ENCODE assay signal across 11 mouse cellular contexts in genomic region chr13:54384518-54384917, GRCm38 (mm10). TPM values are rescaled to one million over a fixed set of nuclear protein-coding genes. Genes with fewer than 3 reads are reported as not detected.
A peak's percentile ranks its signal among the peaks of the same experiment; 100 is the strongest.
DNase-seq lines count a peak whose midpoint lies in the region; ATAC-seq lines count a peak whose summit lies in the region.
"Had no signal": no experiment of that assay in that cellular context is flagged by ENCODE, and none has a peak within 500 bp of the region (broad histone marks: within the 10 kb centered on the region; RNA-seq: fewer than 3 reads in every experiment).

No protein-coding gene starts in this region.

- H3K36me3 ChIP-seq in heart, embryonic 16.5 days (ENCODE audit: control insufficient read depth, insufficient read depth), result no peaks in the 10 kb centered on the region
- no peaks in the 10 kb centered on the region for H3K36me3 ChIP-seq in megakaryocyte, embryonic 14.5 days (replicated peaks; ENCODE audit: low read length)
- 0 out of 2 replicates have a peak, but pooled peaks cover 5% of the 10 kb centered on the region for H3K36me3 ChIP-seq in forebrain, embryonic 13.5 days (ENCODE audit: poor library complexity, severe bottlenecking)
- peaks cover 4% of the 10 kb centered on the region; the same call in 1 of the 2 replicates for H3K36me3 ChIP-seq in neural tube, embryonic 12.5 days
- H3K36me3 ChIP-seq: liver, embryonic 15.5 days had no signal

- intact Hi-C loops in heart, postnatal 36 days (cut with DNase I), result no loop called here

- H3K27me3 ChIP-seq in heart, embryonic 16.5 days (ENCODE audit: control insufficient read depth, insufficient read depth, low read length), result peaks cover 5% of the 10 kb centered on the region
- peaks cover 48% of the 10 kb centered on the region for H3K27me3 ChIP-seq in megakaryocyte, embryonic 14.5 days (replicated peaks)
- no peaks in the 10 kb centered on the region for H3K27me3 ChIP-seq in forebrain, embryonic 13.5 days
- H3K27me3 ChIP-seq in neural tube, embryonic 12.5 days (replicated peaks), result no peaks in the 10 kb centered on the region
- H3K27me3 ChIP-seq: liver, embryonic 15.5 days had no signal

- H3K9ac ChIP-seq in heart, embryonic 16.5 days (ENCODE audit: low read length), result no peak overlapping the region
- no peak overlapping the region; the same call in 1 of the 2 replicates for H3K9ac ChIP-seq in forebrain, embryonic 13.5 days
- no peak overlapping the region for H3K9ac ChIP-seq in neural tube, embryonic 12.5 days
- H3K9ac ChIP-seq: liver, embryonic 15.5 days had no signal

- H3K9me3 ChIP-seq in heart, embryonic 16.5 days (replicated peaks; ENCODE audit: control insufficient read depth, low read length), result no peaks in the 10 kb centered on the region
- peaks cover 3% of the 10 kb centered on the region; the same call in 1 of the 2 replicates for H3K9me3 ChIP-seq in megakaryocyte, embryonic 14.5 days
- H3K9me3 ChIP-seq in forebrain, embryonic 13.5 days (replicated peaks), result no peaks in the 10 kb centered on the region
- H3K9me3 ChIP-seq in neural tube, embryonic 12.5 days, result no peaks in the 10 kb centered on the region
- H3K9me3 ChIP-seq: liver, embryonic 15.5 days had no signal

- peaks cover 4% of the 10 kb centered on the region for H3K4me1 ChIP-seq in heart, embryonic 16.5 days (ENCODE audit: control insufficient read depth, insufficient read depth, low read length)
- peaks cover 41% of the 10 kb centered on the region for H3K4me1 ChIP-seq in megakaryocyte, embryonic 14.5 days
- peaks cover 50% of the 10 kb centered on the region for H3K4me1 ChIP-seq in forebrain, embryonic 13.5 days
- H3K4me1 ChIP-seq in neural tube, embryonic 12.5 days, result peaks cover 12% of the 10 kb centered on the region; the same call in 1 of the 2 replicates
- H3K4me1 ChIP-seq: liver, embryonic 15.5 days had no signal

- DNase-seq in heart, postnatal 36 days, result no peak
- no peak for DNase-seq in left cerebral cortex, adult 9 months (ENCODE audit: low spot score in 2 of 2)
- no peak for DNase-seq in urinary bladder, adult 2 months (ENCODE audit: low spot score)
- DNase-seq: heart, postnatal 4 days; thymus, postnatal 36 days had no signal

- no peak overlapping the region for H3K4me3 ChIP-seq in heart, embryonic 16.5 days (ENCODE audit: low read length)
- H3K4me3 ChIP-seq in megakaryocyte, embryonic 14.5 days (replicated peaks), result peak overlapping the region; percentile 75
- no peak overlapping the region for H3K4me3 ChIP-seq in forebrain, embryonic 13.5 days
- H3K4me3 ChIP-seq in neural tube, embryonic 12.5 days, result no peak overlapping the region
- H3K4me3 ChIP-seq: liver, embryonic 15.5 days had no signal

- H3K27ac ChIP-seq in heart, embryonic 16.5 days (ENCODE audit: low read length), result no peak overlapping the region
- H3K27ac ChIP-seq in forebrain, embryonic 13.5 days, result peak overlapping the region; percentile 25; the same call in 1 of the 2 replicates
- H3K27ac ChIP-seq in neural tube, embryonic 12.5 days, result no peak overlapping the region
- H3K27ac ChIP-seq: liver, embryonic 15.5 days had no signal

- ATAC-seq in heart, embryonic 16.5 days (replicated peaks; ENCODE audit: extremely low read depth, insufficient read depth, low FRiP score), result no peak
- ATAC-seq in megakaryocyte, adult 5-6 weeks (ENCODE audit: poor library complexity, severe bottlenecking), result no peak
- no peak for ATAC-seq in forebrain, embryonic 13.5 days
- 0 out of 2 replicates have a peak, but pooled peaks have one; percentile 4 for ATAC-seq in neural tube, embryonic 12.5 days (ENCODE audit: low FRiP score, low read depth)

- H3K4me2 ChIP-seq in heart, embryonic 16.5 days (ENCODE audit: low read depth, low read length), result peak overlapping the region; percentile 40; the same call in 1 of the 2 replicates
- peak overlapping the region; percentile 8; the same call in 1 of the 2 replicates for H3K4me2 ChIP-seq in forebrain, embryonic 13.5 days
- peak overlapping the region; percentile 25 for H3K4me2 ChIP-seq in neural tube, embryonic 12.5 days (replicated peaks)
- H3K4me2 ChIP-seq: liver, embryonic 15.5 days had no signal

- 37% methylated on average over 5 of the region's 5 CpGs for WGBS in heart, embryonic 16.5 days
- 40% methylated on average over 5 of the region's 5 CpGs for WGBS in forebrain, embryonic 13.5 days
- 29% methylated on average over 5 of the region's 5 CpGs for WGBS in neural tube, embryonic 12.5 days

RNA-seq across cellular contexts. Expression of gene Cplx2, which starts 13.4 kb away (rescaled TPM):
- 2.8 TPM in 2 replicates for polyA plus RNA-seq in heart, embryonic 16.5 days (2015; fragmentation: Nextera tagmentation; extraction: Ambion mirVana)
- total RNA-seq in heart, postnatal 36 days (2021), result 1 to 10 TPM; 2.3 to 3.3 TPM
- 7.9 and 13.0 TPM in 2 replicates for polyA plus RNA-seq in megakaryocyte, embryonic 14.5 days (2012; ENCODE audit: insufficient read depth, low replicate concordance)
- total RNA-seq in megakaryocyte, adult 5-6 weeks (2015), result 0.05 TPM in 1 of 2 replicates, not detected in the other
- total RNA-seq in megakaryocyte, adult 5-6 weeks (2017), result 0.04 TPM in 1 of 2 replicates, not detected in the other
- 20.0 and 22.8 TPM in 2 replicates for polyA plus RNA-seq in forebrain, embryonic 13.5 days (2015; fragmentation: Nextera tagmentation; extraction: Ambion mirVana)
- 13.6 and 15.4 TPM in 2 replicates for polyA plus RNA-seq in neural tube, embryonic 12.5 days (2016; fragmentation: Nextera tagmentation; extraction: Ambion mirVana)
- polyA plus RNA-seq in urinary bladder, adult 2 months (2012; rRNA removed), result 5.7 and 10.5 TPM in 2 replicates
